Mouse (Mus musculus) frontal cortex, postnatal 14 days (tissue): Measurements from ENCODE around the gene 9130023H24Rik.

ENCODE experiments used
- DNase-seq, 2 experiments: peaks; one replicate each; pipeline ENCODE4 v3.0.0; 2022; ENCODE audit warnings: low spot score in 2 of 2

9130023H24Rik gene

GRCm38 (mm10) chr7:128246496-128247391 lies 8.9 kb upstream of the 9130023H24Rik start, which contains the start of gene Tgfb1i1:
TSS of gene Tgfb1i1 (plus strand) at chr7:128246812.
- DNase-seq: peak in 1 of 2 experiments; percentile 43

- no peak for DNase-seq
Measured at GRCm38 (mm10) chr7:128245547-128245946, 7.7 kb upstream of the 9130023H24Rik start.

- DNase-seq: no peak
Measured at GRCm38 (mm10) chr7:128244410-128245025, 6.7 kb upstream of the 9130023H24Rik start.

GRCm38 (mm10) chr7:128243921-128244320 lies 6.1 kb upstream of the 9130023H24Rik start:
- no peak for DNase-seq

- DNase-seq: no peak
Measured at GRCm38 (mm10) chr7:128242331-128242730, 4.5 kb upstream of the 9130023H24Rik start.

GRCm38 (mm10) chr7:128240131-128240784 lies 2.4 kb upstream of the 9130023H24Rik start:
- DNase-seq: no peak

GRCm38 (mm10) chr7:128238991-128239390 lies 1.2 kb upstream of the 9130023H24Rik start:
- no peak for DNase-seq

GRCm38 (mm10) chr7:128237593-128237926 lies 271 bp downstream of the 9130023H24Rik start:
- DNase-seq: no peak

- DNase-seq: peak; percentile 75
Measured at GRCm38 (mm10) chr7:128236856-128237592, 807 bp downstream of the 9130023H24Rik start, which contains the start of gene Armc5. TSS of gene Armc5 (plus strand) at chr7:128237342.

- no peak for DNase-seq
Measured at GRCm38 (mm10) chr7:128236426-128236825, 1.4 kb downstream of the 9130023H24Rik start.

GRCm38 (mm10) chr7:128235481-128235880 lies 2.4 kb downstream of the 9130023H24Rik start:
- DNase-seq: no peak

- no peak for DNase-seq
Measured at GRCm38 (mm10) chr7:128234796-128235195, 3.0 kb downstream of the 9130023H24Rik start.

- DNase-seq: no peak
Measured at GRCm38 (mm10) chr7:128231741-128232140, 6.1 kb downstream of the 9130023H24Rik start.

GRCm38 (mm10) chr7:128220936-128221335 lies 16.9 kb downstream of the 9130023H24Rik start:
- no peak for DNase-seq

GRCm38 (mm10) chr7:128219952-128220351 lies 17.9 kb downstream of the 9130023H24Rik start:
- no peak for DNase-seq

- DNase-seq: no peak
Measured at GRCm38 (mm10) chr7:128209826-128210225, 28.0 kb downstream of the 9130023H24Rik start.

GRCm38 (mm10) chr7:128208187-128208586 lies 29.6 kb downstream of the 9130023H24Rik start:
- DNase-seq: peak in 1 of 2 experiments; percentile 25

GRCm38 (mm10) chr7:128206152-128206551 lies 31.7 kb downstream of the 9130023H24Rik start, which contains the start of gene Cox6a2:
TSS of gene Cox6a2 (minus strand) at chr7:128206387.
- no peak for DNase-seq

GRCm38 (mm10) chr7:128205695-128206094 lies 32.1 kb downstream of the 9130023H24Rik start:
- no peak for DNase-seq

- DNase-seq: no peak
Measured at GRCm38 (mm10) chr7:128204179-128204578, 33.7 kb downstream of the 9130023H24Rik start.

- DNase-seq: no peak
Measured at GRCm38 (mm10) chr7:128203071-128203470, 34.8 kb downstream of the 9130023H24Rik start.
